Mouse (Mus musculus) kidney, adult 2 months (tissue): ENCODE results near the gene Herc1. TPM values are rescaled to one million over a fixed set of nuclear protein-coding genes. Genes with fewer than 3 reads are reported as not detected.

Experiments
- DNase-seq: peaks from one replicate; pipeline ENCODE4 v3.0.0; 2021
- H3K27ac ChIP-seq: fragments of 200-500 bp; 2 replicates; pipeline ENCODE4 v1.5.1; 2012; ENCODE audit warnings: low read depth, low read length, control low read depth, inconsistent platforms; ENCODE audit not compliant: insufficient read depth
- H3K27me3 ChIP-seq: fragments of 200-500 bp; replicated peaks from 2 replicates; pipeline ENCODE4 v1.6.1; 2012; ENCODE audit warnings: mild to moderate bottlenecking, moderate library complexity, low read length, inconsistent platforms; ENCODE audit not compliant: control insufficient read depth, insufficient read depth
- H3K36me3 ChIP-seq: fragments of 200-500 bp; 2 replicates; pipeline ENCODE4 v1.6.1; 2012; ENCODE audit warnings: mild to moderate bottlenecking, moderate library complexity, low read length, inconsistent platforms; ENCODE audit not compliant: control insufficient read depth, insufficient read depth
- H3K4me1 ChIP-seq: fragments of 200-500 bp; 2 replicates; pipeline ENCODE4 v1.6.1; 2011; ENCODE audit warnings: low read length; ENCODE audit not compliant: control insufficient read depth, insufficient read depth
- H3K4me3 ChIP-seq: fragments of 200-500 bp; 2 replicates; pipeline ENCODE4 v1.5.1; 2011; ENCODE audit warnings: mild to moderate bottlenecking, low read depth, low read length, control low read depth; ENCODE audit not compliant: insufficient read depth
- CTCF ChIP-seq: fragments of 200-500 bp; conservative IDR thresholded peaks from 2 replicates; pipeline ENCODE4 v1.5.1; 2011; ENCODE audit warnings: low read depth, mild to moderate bottlenecking, control low read depth, low read length, moderate library complexity, mixed read lengths; ENCODE audit not compliant: insufficient read depth, insufficient read length
- POLR2A ChIP-seq: fragments of 200-500 bp; IDR thresholded peaks from one replicate; pipeline ENCODE4 v1.6.1; 2011; ENCODE audit warnings: low read depth, low read length, control low read depth
- WGBS: fragments of 180-500 bp; shearing (Covaris S2); methylation state at CpG from one replicate; pipeline ENCODE4 v1.1.7; 2018; 5-methylcytosine and 5-hydroxymethylcytosine counted together
- polyA plus RNA-seq: library from polyadenylated mRNA; depleted of rRNA; stranded (reverse); fragments of >200 nt; gene quantifications from 2 replicates; pipeline ENCODE4 v1.2.3, GENCODE M21; 2012; rRNA removed

Gene Herc1
- polyA plus RNA-seq = 12.0 TPM in 2 replicates

DNA sequence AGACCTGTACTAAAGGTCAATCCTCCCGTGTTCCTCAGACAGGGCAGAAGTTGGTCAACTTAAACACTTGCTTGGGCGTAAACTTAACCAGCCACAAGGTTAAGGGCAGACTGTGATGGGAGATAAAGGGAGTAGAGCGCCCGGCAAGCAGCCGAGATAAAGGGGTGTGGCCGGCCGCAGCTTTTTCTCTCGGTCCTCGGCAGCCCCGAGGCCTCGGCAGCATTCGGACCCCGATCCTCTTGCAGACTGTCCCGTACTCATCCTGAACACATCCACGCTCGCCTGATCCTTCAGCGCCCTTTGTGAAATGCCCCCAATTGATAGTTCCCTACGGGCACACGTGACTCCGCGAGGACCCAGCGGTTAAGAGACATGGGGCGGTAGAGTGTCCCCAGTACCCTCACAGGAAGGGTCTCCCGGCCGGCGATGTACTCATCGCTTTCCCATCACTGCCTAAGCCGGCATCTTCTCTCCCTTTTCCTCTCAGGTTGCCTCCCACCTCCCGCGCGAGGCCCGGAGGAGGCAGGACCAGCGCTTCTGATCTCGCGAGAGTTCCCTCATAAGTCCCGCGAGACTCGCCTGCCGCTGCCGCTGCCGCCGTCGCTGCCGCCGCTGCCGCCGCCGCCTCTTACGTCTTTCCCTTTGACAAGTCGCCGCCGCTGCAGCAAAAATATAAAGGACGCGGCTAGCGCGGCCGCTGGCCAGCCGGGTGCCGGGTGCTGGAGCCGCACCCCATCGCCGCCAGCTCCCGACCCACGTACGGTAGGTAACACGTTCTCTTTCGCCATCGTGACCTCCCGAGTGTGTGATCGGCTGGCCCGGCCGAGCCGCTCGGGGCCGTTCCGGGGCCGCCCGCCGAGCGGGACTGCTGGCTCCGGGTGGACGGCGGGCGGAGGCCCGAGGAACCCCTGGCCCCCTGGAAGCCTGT is at the start of gene Herc1:
Gene Herc1, plus strand, starts transcription at position 591 of the 928 bp plus-strand sequence.
- Histone ChIP-seq H3K4me1 (no peaks in the 10 kb centered on the region; the same call in 1 of the 2 replicates), H3K27ac (peak within 1 kb of the TSS; percentile 51), H3K4me3 (peak within 1 kb of the TSS; percentile 83), H3K27me3 (no peaks in the 10 kb centered on the region), H3K36me3 (no peaks in the 10 kb centered on the region)
- under 1% methylated on average over 82 of the region's 85 CpGs for WGBS
- peak; percentile 97 for DNase-seq
- peak; percentile 15 for TF ChIP-seq POLR2A
- no peak for TF ChIP-seq CTCF

DNA sequence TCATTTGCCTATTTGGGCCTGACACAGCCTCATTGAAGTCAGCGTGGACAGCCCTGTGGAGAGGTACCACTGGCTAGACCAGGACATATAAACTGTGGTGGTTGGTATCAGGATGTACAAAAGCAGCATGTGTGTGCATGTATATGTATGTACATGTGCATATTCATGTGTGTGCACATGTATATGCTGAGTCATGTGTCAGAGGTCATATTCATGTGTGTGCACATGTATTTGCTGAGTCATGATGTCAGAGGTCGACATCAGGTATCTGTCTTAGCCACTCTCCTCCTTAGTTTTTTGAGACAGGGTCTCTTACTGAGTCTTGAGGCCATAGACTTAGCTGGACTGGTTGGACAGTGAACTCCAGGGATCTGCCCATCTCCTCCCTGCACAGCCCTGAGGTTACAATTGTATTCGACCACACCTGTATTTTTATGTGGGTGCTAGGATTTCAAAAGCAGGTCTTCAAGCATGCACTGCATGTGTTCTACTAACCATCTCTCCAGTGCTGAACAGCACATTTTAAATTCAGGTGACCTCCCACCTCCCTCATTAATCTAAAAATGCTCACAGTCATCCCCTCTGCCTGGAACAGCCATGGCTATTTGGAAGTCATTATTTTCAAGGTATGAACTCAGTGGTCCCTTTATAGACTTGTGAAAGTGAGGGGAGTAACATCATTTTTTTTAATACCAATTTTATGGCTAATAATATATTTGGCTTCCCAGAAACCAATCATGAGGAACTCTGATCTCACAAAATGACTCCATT is 45.7 kb upstream of the Herc1 start:
- 93% methylated on average over 3 of the region's 3 CpGs for WGBS
- Histone ChIP-seq H3K27ac (no peak overlapping the region), H3K4me3 (no peak overlapping the region), H3K27me3 (no peaks in the 10 kb centered on the region), H3K36me3 (no peaks in the 10 kb centered on the region), H3K4me1 (no peaks in the 10 kb centered on the region)
- TF ChIP-seq CTCF = no peak
- DNase-seq = no peak

DNA sequence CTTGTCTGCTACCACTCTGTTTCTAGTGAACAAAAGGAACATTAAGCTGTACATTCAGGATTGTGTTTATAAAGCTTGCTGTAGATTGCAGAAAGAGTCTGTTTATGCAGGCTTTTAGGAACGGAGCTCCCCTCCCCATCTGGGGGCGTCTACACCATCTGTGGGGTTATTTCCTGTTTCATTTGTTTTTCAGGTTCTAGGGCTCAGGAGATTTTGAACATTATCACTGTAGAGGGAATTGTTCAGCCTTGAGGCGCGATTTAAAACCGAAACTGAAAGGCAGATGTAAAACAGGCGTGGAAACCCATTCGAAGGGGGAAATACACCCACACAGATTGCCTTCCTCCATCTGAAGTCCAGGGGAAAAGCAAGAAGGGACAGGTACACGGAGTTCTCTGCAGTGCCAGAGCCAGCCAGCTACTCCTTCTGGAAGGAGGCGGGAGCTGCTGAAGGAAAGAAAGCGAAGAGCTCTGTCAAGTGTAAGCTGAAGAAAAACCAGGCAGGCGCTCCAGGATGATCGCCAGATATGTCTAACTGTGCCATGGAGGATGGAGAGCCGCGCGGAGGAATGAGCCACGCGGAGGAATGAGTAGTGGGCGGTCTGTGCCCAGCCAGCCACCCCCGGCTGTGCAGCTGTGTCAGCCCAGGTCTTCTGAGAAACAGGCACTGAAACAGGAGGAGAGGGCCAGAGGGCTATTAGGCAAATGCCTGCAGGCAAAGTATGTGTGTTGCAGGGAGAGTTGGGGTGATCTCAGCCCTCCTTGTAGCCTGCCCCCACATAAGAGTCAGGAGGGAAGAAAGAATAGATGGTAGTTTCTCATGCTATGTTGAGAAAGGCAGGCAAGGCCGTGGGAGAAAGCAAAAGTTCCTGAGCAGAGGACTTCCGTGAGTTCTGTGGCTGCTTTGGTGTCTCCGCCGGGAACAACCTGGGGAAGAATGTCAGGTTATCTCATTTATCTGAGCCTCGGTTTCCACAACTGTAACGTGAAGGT is 44.8 kb upstream of the Herc1 start:
- Histone ChIP-seq H3K27me3 (no peaks in the 10 kb centered on the region), H3K27ac (no peak overlapping the region), H3K36me3 (no peaks in the 10 kb centered on the region), H3K4me1 (no peaks in the 10 kb centered on the region), H3K4me3 (peak overlapping the region; percentile 57)
- peak; percentile 47 for DNase-seq
- TF ChIP-seq CTCF = no peak
- no peak for TF ChIP-seq POLR2A
- 37% methylated on average over 25 of the region's 25 CpGs for WGBS

DNA sequence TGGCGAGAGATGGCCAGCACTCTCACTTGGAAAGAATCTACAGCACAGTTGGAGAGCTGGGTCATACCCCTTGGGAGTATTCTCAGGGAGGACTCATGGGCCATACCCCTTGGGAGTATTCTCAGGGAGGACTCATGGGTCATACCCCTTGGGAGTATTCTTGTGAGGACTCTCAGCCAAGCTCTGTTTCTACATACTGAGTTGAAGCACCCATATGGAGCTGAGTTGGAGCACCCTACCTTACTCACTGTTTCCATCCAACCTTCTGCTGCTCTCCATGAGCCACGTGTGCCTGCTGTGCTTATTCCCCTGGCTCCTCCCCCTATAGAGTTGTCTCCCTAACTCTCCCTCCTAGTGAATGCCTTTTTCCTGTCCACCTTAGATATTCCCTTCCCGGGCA is 43.8 kb upstream of the Herc1 start:
- Histone ChIP-seq H3K4me3 (no peak overlapping the region), H3K36me3 (no peaks in the 10 kb centered on the region), H3K27ac (no peak overlapping the region), H3K4me1 (no peaks in the 10 kb centered on the region), H3K27me3 (no peaks in the 10 kb centered on the region)
- DNase-seq = no peak
- WGBS = 81% methylated on average over 3 of the region's 3 CpGs
- no peak for TF ChIP-seq CTCF
- TF ChIP-seq POLR2A = no peak

DNA sequence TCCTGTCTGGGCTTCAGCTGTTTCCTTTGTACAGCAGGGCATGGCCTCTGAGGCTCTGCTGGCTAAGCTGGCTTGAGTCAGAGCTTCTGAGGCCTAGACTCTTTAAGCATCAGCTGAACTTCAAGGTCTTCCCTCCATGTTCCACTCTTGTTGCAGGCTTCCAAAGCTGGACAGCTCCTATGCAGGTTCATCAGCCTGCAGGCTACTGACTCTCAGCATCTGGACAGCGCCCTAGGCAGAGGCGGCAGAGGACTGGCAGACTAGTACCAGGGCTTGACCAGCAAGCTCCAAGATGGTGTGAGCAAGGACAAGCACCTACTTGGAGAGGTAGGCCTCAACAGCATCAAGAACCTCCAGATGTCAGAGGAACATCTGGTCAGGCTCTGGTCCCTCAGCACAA is 42.9 kb upstream of the Herc1 start:
- 38% methylated on average over 2 of the region's 2 CpGs for WGBS
- no peaks in the 10 kb centered on the region for H3K27me3 ChIP-seq
- DNase-seq = peak; percentile 23
- H3K36me3 ChIP-seq = no peaks in the 10 kb centered on the region
- H3K4me1 ChIP-seq = no peaks in the 10 kb centered on the region
- no peak overlapping the region for H3K27ac ChIP-seq
- H3K4me3 ChIP-seq = no peak overlapping the region
- TF ChIP-seq CTCF = no peak
- TF ChIP-seq POLR2A = no peak

DNA sequence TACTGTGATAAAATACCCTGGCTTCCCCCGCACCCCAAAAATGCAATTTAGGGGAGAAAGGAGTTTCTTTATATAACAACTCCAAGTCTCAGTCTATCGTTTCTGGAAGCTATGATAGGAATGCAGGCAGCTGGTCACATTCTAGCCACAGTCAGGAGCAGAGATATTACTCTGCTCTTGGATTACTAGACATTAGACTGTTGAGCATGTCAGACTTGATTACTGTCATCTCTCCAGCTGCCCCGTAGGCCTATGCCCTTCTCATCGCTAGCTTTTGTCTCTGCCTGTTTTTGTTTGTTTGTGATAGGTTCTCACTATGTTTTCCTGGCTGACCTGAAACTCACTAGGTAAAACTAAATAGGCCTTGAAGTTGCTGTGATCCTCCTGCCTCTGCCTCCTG is 41.5 kb upstream of the Herc1 start:
- WGBS = 69% methylated on average over 4 of the region's 4 CpGs
- H3K27ac ChIP-seq = no peak overlapping the region
- H3K27me3 ChIP-seq = no peaks in the 10 kb centered on the region
- no peak overlapping the region for H3K4me3 ChIP-seq
- H3K4me1 ChIP-seq = no peaks in the 10 kb centered on the region
- DNase-seq = no peak
- no peak for TF ChIP-seq POLR2A
- TF ChIP-seq CTCF = no peak
- no peaks in the 10 kb centered on the region for H3K36me3 ChIP-seq
